Mouse (Mus musculus) heart, embryonic 12.5 days (tissue): ENCODE data around the gene Atp5k. TPM values are rescaled to one million over a fixed set of nuclear protein-coding genes. Genes with fewer than 3 reads are reported as not detected.

Source experiments
- ATAC-seq: fragments of 200-750 bp; cut with Nextera tagmentation; 2 replicates; pipeline ENCODE4 v1.8.0; 2017; ENCODE audit warnings: moderate TSS enrichment, moderate library complexity; ENCODE audit not compliant: insufficient number of reproducible peaks, low FRiP score
- H3K27ac ChIP-seq: fragments of 300-500 bp; sonication (generic); 2 replicates; pipeline ENCODE4 v1.5.1; 2016; ENCODE audit warnings: mild to moderate bottlenecking, moderate library complexity; ENCODE audit not compliant: poor library complexity, severe bottlenecking
- H3K27me3 ChIP-seq: fragments of 300-500 bp; sonication (generic); replicated peaks from 2 replicates; pipeline ENCODE4 v1.6.1; 2016; ENCODE audit warnings: mild to moderate bottlenecking, moderate library complexity
- H3K36me3 ChIP-seq: fragments of 300-500 bp; sonication (generic); 2 replicates; pipeline ENCODE4 v1.6.1; 2016; ENCODE audit warnings: mild to moderate bottlenecking, moderate library complexity
- H3K4me1 ChIP-seq: fragments of 300-500 bp; sonication (generic); replicated peaks from 2 replicates; pipeline ENCODE4 v1.6.1; 2016; ENCODE audit warnings: mild to moderate bottlenecking
- H3K4me2 ChIP-seq: fragments of 300-500 bp; sonication (generic); 2 replicates; pipeline ENCODE4 v1.6.1; 2016; ENCODE audit warnings: mild to moderate bottlenecking, moderate library complexity
- H3K4me3 ChIP-seq: fragments of 300-500 bp; sonication (generic); 2 replicates; pipeline ENCODE4 v1.5.1; 2016; ENCODE audit warnings: mild to moderate bottlenecking
- H3K9ac ChIP-seq: fragments of 300-500 bp; sonication (generic); 2 replicates; pipeline ENCODE4 v1.6.1; 2016; ENCODE audit warnings: mild to moderate bottlenecking, moderate library complexity
- H3K9me3 ChIP-seq: fragments of 300-500 bp; sonication (generic); replicated peaks from 2 replicates; pipeline ENCODE4 v1.6.1; 2016; ENCODE audit warnings: mild to moderate bottlenecking, moderate library complexity
- WGBS: fragments of 180-500 bp; shearing (Covaris S2); methylation state at CpG from one replicate; pipeline ENCODE4 v1.1.7; 2016; 5-methylcytosine and 5-hydroxymethylcytosine counted together
- polyA plus RNA-seq: library from polyadenylated mRNA; unstranded; fragments of >200 nt; fragmentation: Nextera tagmentation; extraction: Ambion mirVana; gene quantifications from 2 replicates; pipeline ENCODE4 v1.2.1, GENCODE M21; 2016

The Atp5k gene
- polyA plus RNA-seq, 1 experiment from 2014 or later, result 891 TPM

- Histone ChIP-seq H3K27me3 (peaks cover 10% of the 10 kb centered on the region; the same call in 1 of the 2 replicates), H3K27ac (no peak overlapping the region), H3K36me3 (no peaks in the 10 kb centered on the region), H3K4me3 (no peak overlapping the region), H3K4me2 (no peak overlapping the region), H3K9ac (no peak overlapping the region), H3K9me3 (no peaks in the 10 kb centered on the region), H3K4me1 (peaks cover 21% of the 10 kb centered on the region)
- whole genome bisulfite sequencing, result 74% methylated on average over 2 of the region's 2 CpGs
- no peak for ATAC-seq
Measured at GRCm38 (mm10) chr5:108458706-108459105, 24.5 kb upstream of the Atp5k start.

GRCm38 (mm10) chr5:108454094-108454493 is 19.8 kb upstream of the Atp5k start:
- Histone ChIP-seq H3K9me3 (no peaks in the 10 kb centered on the region), H3K4me1 (peaks cover 8% of the 10 kb centered on the region), H3K4me3 (no peak overlapping the region), H3K36me3 (no peaks in the 10 kb centered on the region), H3K27ac (no peak overlapping the region), H3K9ac (no peak overlapping the region), H3K27me3 (0 out of 2 replicates have a peak, but pooled peaks cover 5% of the 10 kb centered on the region), H3K4me2 (no peak overlapping the region)
- WGBS, result 51% methylated on average over 3 of the region's 3 CpGs
- ATAC-seq, result no peak

GRCm38 (mm10) chr5:108452422-108452821 is 18.2 kb upstream of the Atp5k start:
- H3K27ac ChIP-seq, result no peak overlapping the region
- 65% methylated on average over 1 of the region's 1 CpGs for WGBS
- no peak overlapping the region for H3K4me3 ChIP-seq
- peaks cover 11% of the 10 kb centered on the region for H3K4me1 ChIP-seq
- H3K36me3 ChIP-seq, result no peaks in the 10 kb centered on the region
- H3K9me3 ChIP-seq, result no peaks in the 10 kb centered on the region
- no peaks in the 10 kb centered on the region for H3K27me3 ChIP-seq
- no peak overlapping the region for H3K9ac ChIP-seq
- ATAC-seq, result no peak
- H3K4me2 ChIP-seq, result no peak overlapping the region

GRCm38 (mm10) chr5:108451611-108452010 is 17.4 kb upstream of the Atp5k start:
- no peak overlapping the region for H3K4me3 ChIP-seq
- H3K36me3 ChIP-seq, result no peaks in the 10 kb centered on the region
- H3K4me2 ChIP-seq, result no peak overlapping the region
- no peaks in the 10 kb centered on the region for H3K27me3 ChIP-seq
- H3K9ac ChIP-seq, result no peak overlapping the region
- H3K27ac ChIP-seq, result no peak overlapping the region
- WGBS, result 75% methylated on average over 1 of the region's 1 CpGs
- no peak for ATAC-seq
- no peaks in the 10 kb centered on the region for H3K9me3 ChIP-seq
- H3K4me1 ChIP-seq, result peaks cover 11% of the 10 kb centered on the region

GRCm38 (mm10) chr5:108450837-108451540 is 16.7 kb upstream of the Atp5k start:
- Histone ChIP-seq H3K9ac (no peak overlapping the region), H3K27ac (no peak overlapping the region), H3K4me1 (peaks cover 11% of the 10 kb centered on the region), H3K9me3 (no peaks in the 10 kb centered on the region), H3K36me3 (no peaks in the 10 kb centered on the region), H3K4me3 (no peak overlapping the region), H3K4me2 (no peak overlapping the region), H3K27me3 (peaks cover 4% of the 10 kb centered on the region; the same call in 1 of the 2 replicates)
- 77% methylated on average over 8 of the region's 8 CpGs for WGBS
- ATAC-seq, result no peak

- Histone ChIP-seq H3K9me3 (no peaks in the 10 kb centered on the region), H3K4me2 (peak within 1 kb of the TSS; percentile 79), H3K4me3 (peak within 1 kb of the TSS; percentile 46), H3K9ac (peak within 1 kb of the TSS; percentile 56), H3K27ac (peak within 1 kb of the TSS; percentile 9; the same call in 1 of the 2 replicates), H3K4me1 (peaks cover 11% of the 10 kb centered on the region), H3K27me3 (peaks cover 11% of the 10 kb centered on the region; the same call in 1 of the 2 replicates), H3K36me3 (no peaks in the 10 kb centered on the region)
- WGBS, result 6% methylated on average over 24 of the region's 24 CpGs
- peak; percentile 88 for ATAC-seq
Measured at GRCm38 (mm10) chr5:108448785-108449668, 14.8 kb upstream of the Atp5k start, which contains the start of gene Mfsd7a. Mfsd7a (minus strand) TSS chr5:108448891.

GRCm38 (mm10) chr5:108447857-108448256 is 13.6 kb upstream of the Atp5k start:
- H3K9ac ChIP-seq, result no peak overlapping the region
- no peaks in the 10 kb centered on the region for H3K36me3 ChIP-seq
- no peaks in the 10 kb centered on the region for H3K9me3 ChIP-seq
- H3K27ac ChIP-seq, result no peak overlapping the region
- H3K4me1 ChIP-seq, result peaks cover 11% of the 10 kb centered on the region
- 0 out of 2 replicates have a peak overlapping the region, but pooled peaks have one; percentile 46 for H3K4me3 ChIP-seq
- 80% methylated on average over 7 of the region's 7 CpGs for WGBS
- ATAC-seq, result no peak
- H3K4me2 ChIP-seq, result peak overlapping the region; percentile 79; the same call in 1 of the 2 replicates
- H3K27me3 ChIP-seq, result peaks cover 11% of the 10 kb centered on the region; the same call in 1 of the 2 replicates

- no peaks in the 10 kb centered on the region for H3K9me3 ChIP-seq
- H3K4me3 ChIP-seq, result no peak overlapping the region
- H3K4me1 ChIP-seq, result peaks cover 11% of the 10 kb centered on the region
- H3K4me2 ChIP-seq, result no peak overlapping the region
- H3K27me3 ChIP-seq, result peaks cover 11% of the 10 kb centered on the region; the same call in 1 of the 2 replicates
- no peak overlapping the region for H3K9ac ChIP-seq
- no peak overlapping the region for H3K27ac ChIP-seq
- no peak for ATAC-seq
- WGBS, result 71% methylated on average over 3 of the region's 3 CpGs
- no peaks in the 10 kb centered on the region for H3K36me3 ChIP-seq
Measured at GRCm38 (mm10) chr5:108446973-108447372, 12.7 kb upstream of the Atp5k start.

GRCm38 (mm10) chr5:108436101-108436500 is 1.9 kb upstream of the Atp5k start:
- 70% methylated on average over 2 of the region's 2 CpGs for WGBS
- no peak for ATAC-seq

GRCm38 (mm10) chr5:108431196-108431595 is 3.1 kb downstream of the Atp5k start:
- H3K4me2 ChIP-seq, result no peak overlapping the region
- WGBS, result 78% methylated on average over 6 of the region's 6 CpGs
- no peak overlapping the region for H3K9ac ChIP-seq
- no peaks in the 10 kb centered on the region for H3K9me3 ChIP-seq
- peaks cover 7% of the 10 kb centered on the region; the same call in 1 of the 2 replicates for H3K27me3 ChIP-seq
- peaks cover 15% of the 10 kb centered on the region for H3K4me1 ChIP-seq
- H3K36me3 ChIP-seq, result peaks cover 36% of the 10 kb centered on the region
- no peak overlapping the region for H3K4me3 ChIP-seq
- H3K27ac ChIP-seq, result no peak overlapping the region
- ATAC-seq, result no peak

More at GRCm38 (mm10) chr5:108436101-108436500, 1.9 kb upstream of the Atp5k start:
- Histone ChIP-seq H3K9me3 (no peaks in the 10 kb centered on the region), H3K27ac (no peak overlapping the region), H3K4me2 (no peak overlapping the region), H3K4me1 (peaks cover 15% of the 10 kb centered on the region), H3K36me3 (peaks cover 17% of the 10 kb centered on the region), H3K27me3 (peaks cover 25% of the 10 kb centered on the region), H3K9ac (no peak overlapping the region), H3K4me3 (no peak overlapping the region)

- Histone ChIP-seq H3K27ac (no peak overlapping the region), H3K9me3 (no peaks in the 10 kb centered on the region), H3K4me2 (no peak overlapping the region), H3K4me3 (no peak overlapping the region), H3K4me1 (no peaks in the 10 kb centered on the region), H3K27me3 (no peaks in the 10 kb centered on the region), H3K9ac (no peak overlapping the region), H3K36me3 (peaks cover 27% of the 10 kb centered on the region)
- WGBS, result 25% methylated on average over 1 of the region's 1 CpGs
- ATAC-seq, result 0 out of 2 replicates have a peak, but pooled peaks have one; percentile 30
Measured at GRCm38 (mm10) chr5:108427186-108427585, 7.1 kb downstream of the Atp5k start.
